Mouse (Mus musculus) E14TG2a.4 (cell line): ENCODE measurements around the gene Lkaaear1.

ENCODE experiments used
- H3K27me3 ChIP-seq: 2 replicates; pipeline ENCODE4 v1.6.1; 2014; ENCODE audit warnings: low read length, control low read depth; ENCODE audit not compliant: insufficient read depth
- H3K36me3 ChIP-seq: 2 replicates; pipeline ENCODE4 v1.6.1; 2014; ENCODE audit warnings: low read length, control low read depth; ENCODE audit not compliant: insufficient read depth
- H3K4me1 ChIP-seq: replicated peaks from 2 replicates; pipeline ENCODE4 v1.6.1; 2014; ENCODE audit warnings: low read depth, low read length, control low read depth
- H3K4me3 ChIP-seq: replicated peaks from 2 replicates; pipeline ENCODE4 v1.5.1; 2014; ENCODE audit warnings: mild to moderate bottlenecking, low read length
- H3K9me3 ChIP-seq: 2 replicates; pipeline ENCODE4 v1.6.1; 2014; ENCODE audit warnings: low read length, control low read depth
- CTCF ChIP-seq: conservative IDR thresholded peaks from 2 replicates; pipeline ENCODE4 v1.5.1; 2014; ENCODE audit warnings: low read length
- NANOG ChIP-seq: IDR thresholded peaks from 2 replicates; pipeline ENCODE4 v1.6.1; 2014; ENCODE audit warnings: borderline replicate concordance, low read length, mixed read lengths
- POU5F1 ChIP-seq: IDR thresholded peaks from 2 replicates; pipeline ENCODE4 v1.6.1; 2014; ENCODE audit warnings: low read length, borderline replicate concordance

Lkaaear1 gene

GRCm38 (mm10) chr2:181713749-181714148 lies 15.5 kb upstream of the Lkaaear1 start:
- no peak for TF ChIP-seq CTCF
- no peak for TF ChIP-seq POU5F1
- no peak for TF ChIP-seq NANOG
- Histone ChIP-seq H3K27me3 (peaks cover 10% of the 10 kb centered on the region), H3K36me3 (no peaks in the 10 kb centered on the region), H3K4me1 (peaks cover 12% of the 10 kb centered on the region), H3K4me3 (no peak overlapping the region), H3K9me3 (no peaks in the 10 kb centered on the region)

DNA sequence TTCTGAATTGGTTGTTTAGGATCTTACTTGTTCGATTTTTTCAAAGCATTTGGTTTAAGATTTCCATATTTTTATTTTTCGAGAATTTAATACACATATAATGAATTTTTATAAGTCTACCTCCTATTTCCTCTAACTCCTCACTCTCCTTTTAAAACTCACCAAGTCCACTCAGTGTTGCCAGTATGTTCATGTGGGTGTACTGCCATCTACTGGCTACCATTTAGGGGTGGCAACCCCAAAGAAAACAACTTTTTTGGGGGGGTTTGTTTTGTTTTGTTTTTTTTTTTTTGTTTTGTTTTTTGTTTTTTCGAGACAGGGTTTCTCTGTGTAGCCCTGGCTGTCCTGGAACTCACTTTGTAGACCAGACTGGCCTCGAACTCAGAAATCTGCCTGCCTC lies 8.4 kb upstream of the Lkaaear1 start:
- Histone ChIP-seq H3K4me3 (no peak overlapping the region), H3K27me3 (0 out of 2 replicates have a peak, but pooled peaks cover 2% of the 10 kb centered on the region), H3K4me1 (no peaks in the 10 kb centered on the region), H3K9me3 (no peaks in the 10 kb centered on the region), H3K36me3 (no peaks in the 10 kb centered on the region)
- no peak for TF ChIP-seq NANOG
- TF ChIP-seq CTCF: peak; percentile 40

DNA sequence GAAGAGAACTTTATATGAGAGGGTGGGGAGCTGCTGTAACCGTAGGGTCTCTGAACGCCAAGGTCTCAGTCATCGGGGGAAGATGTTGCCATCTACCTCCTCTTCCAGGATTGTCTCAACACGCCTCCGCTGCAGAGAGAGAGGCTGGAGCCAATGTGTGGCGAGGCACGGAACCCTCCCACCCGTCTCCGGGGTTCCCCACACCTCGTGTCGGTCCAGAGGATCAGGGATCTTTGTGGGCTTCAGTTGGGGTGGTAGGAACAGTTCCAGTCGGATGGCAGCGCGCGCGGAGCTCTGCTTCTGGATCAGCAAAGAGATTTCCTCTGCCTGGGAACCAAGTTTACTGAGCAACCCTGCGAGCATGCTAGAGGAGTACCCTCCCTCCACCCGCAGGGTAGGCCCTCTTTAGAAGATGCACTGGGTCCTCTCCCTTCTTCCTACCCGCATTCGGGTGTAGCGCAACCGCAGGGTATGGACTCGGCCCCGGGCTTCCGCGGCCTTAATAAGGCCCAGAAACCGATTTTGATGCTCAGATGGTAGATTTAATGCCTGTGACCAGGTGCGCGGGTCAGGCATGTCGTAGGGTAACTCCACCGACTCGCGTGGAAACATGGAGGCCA lies 1.3 kb downstream of the Lkaaear1 start:
- TF ChIP-seq POU5F1: no peak
- Histone ChIP-seq H3K36me3 (peaks cover 5% of the 10 kb centered on the region), H3K9me3 (no peaks in the 10 kb centered on the region), H3K4me1 (peaks cover 42% of the 10 kb centered on the region), H3K27me3 (peaks cover 50% of the 10 kb centered on the region), H3K4me3 (peak overlapping the region; percentile 76)

GRCm38 (mm10) chr2:181695776-181696175 lies 2.5 kb downstream of the Lkaaear1 start:
- TF ChIP-seq POU5F1: no peak
- no peak for TF ChIP-seq CTCF
- no peak overlapping the region for H3K4me3 ChIP-seq
- H3K9me3 ChIP-seq: no peaks in the 10 kb centered on the region
- peaks cover 48% of the 10 kb centered on the region for H3K4me1 ChIP-seq
- H3K27me3 ChIP-seq: peaks cover 53% of the 10 kb centered on the region
- H3K36me3 ChIP-seq: peaks cover 16% of the 10 kb centered on the region

DNA sequence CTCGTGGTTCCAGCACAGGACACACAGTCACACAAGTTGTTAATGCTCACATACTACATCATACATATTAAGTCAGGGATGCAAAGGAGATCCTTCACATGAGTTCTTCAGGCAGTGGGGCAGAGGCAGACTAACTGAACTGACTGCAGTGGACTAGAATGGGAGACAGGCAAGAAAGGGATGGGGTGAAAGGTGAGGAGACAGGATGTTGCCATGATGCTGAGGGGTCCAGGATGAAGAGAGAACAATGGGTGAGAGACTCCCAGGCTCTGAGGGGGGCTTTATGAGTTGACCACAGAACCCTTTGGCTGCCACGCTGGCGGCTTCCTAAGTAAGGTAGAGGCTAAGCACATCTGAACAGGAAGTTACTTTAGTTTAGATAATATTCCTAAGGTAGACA lies 3.7 kb downstream of the Lkaaear1 start:
- no peak for TF ChIP-seq POU5F1
- TF ChIP-seq NANOG: no peak
- no peak for TF ChIP-seq CTCF
- peaks cover 28% of the 10 kb centered on the region for H3K36me3 ChIP-seq
- peaks cover 53% of the 10 kb centered on the region for H3K27me3 ChIP-seq
- peaks cover 60% of the 10 kb centered on the region for H3K4me1 ChIP-seq
- no peaks in the 10 kb centered on the region for H3K9me3 ChIP-seq
- peak overlapping the region; percentile 86 for H3K4me3 ChIP-seq

DNA sequence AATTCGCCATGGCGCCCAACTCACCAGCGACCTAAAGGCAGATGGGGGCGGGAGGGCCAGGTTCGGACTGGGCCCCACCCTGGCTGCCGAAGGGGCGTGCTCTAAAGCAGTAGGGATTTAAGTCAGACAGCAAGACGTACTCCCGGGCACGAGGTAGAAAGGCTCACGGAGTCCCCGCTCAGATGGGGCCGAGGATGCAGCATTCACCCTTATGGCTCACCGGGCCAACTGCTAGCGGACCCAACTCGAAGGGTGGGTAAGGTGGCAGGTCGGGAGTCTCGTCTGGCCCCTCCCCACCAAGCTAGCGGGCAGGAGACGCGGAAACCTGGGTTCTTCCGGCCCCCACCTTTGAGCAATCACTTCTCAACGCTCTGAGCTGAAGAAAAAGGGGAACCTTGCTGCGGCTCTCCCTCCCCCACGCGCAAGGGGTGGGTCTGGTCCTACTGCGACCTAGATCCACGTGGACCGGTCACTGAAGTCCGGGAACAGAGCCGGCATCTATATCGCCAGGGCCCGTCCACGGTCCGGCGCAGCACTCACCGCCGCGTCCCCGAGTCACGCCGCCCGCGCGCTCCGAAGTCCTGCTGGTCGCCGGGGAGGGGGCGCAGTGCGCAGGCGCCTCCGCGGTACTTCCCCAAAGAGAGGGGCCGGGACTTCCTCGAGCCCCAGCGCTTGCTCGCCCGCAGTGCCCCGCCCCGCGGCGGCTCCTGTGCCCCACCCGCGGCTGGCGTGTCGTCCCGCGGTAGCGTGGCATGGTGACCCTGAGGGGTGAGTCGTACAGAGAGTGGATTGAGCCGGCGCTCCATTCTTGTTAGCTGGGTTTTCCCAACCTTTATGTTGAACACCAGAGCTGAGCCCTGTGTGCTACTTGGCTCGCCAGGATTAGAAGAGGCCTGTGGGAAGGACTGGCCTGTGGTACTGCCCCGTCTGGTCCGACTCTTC lies 4.6 kb downstream of the Lkaaear1 start, which contains the start of gene Rgs19:
TSS of gene Rgs19 (minus strand) at position 639 of the 942 bp plus-strand sequence.
- H3K9me3 ChIP-seq: no peaks in the 10 kb centered on the region
- H3K4me1 ChIP-seq: peaks cover 67% of the 10 kb centered on the region
- no peak for TF ChIP-seq POU5F1
- peak within 1 kb of the TSS; percentile 86 for H3K4me3 ChIP-seq
- peaks cover 53% of the 10 kb centered on the region for H3K27me3 ChIP-seq
- peaks cover 38% of the 10 kb centered on the region for H3K36me3 ChIP-seq

- TF ChIP-seq CTCF: no peak
- no peak for TF ChIP-seq NANOG
- TF ChIP-seq POU5F1: no peak
- H3K36me3 ChIP-seq: peaks cover 50% of the 10 kb centered on the region
These were observed 5.9 kb downstream of the Lkaaear1 start for GRCm38 (mm10) chr2:181692304-181692703.

GRCm38 (mm10) chr2:181691571-181691970 lies 6.7 kb downstream of the Lkaaear1 start:
- Histone ChIP-seq H3K36me3 (peaks cover 58% of the 10 kb centered on the region), H3K27me3 (peaks cover 42% of the 10 kb centered on the region), H3K4me3 (no peak overlapping the region), H3K9me3 (no peaks in the 10 kb centered on the region), H3K4me1 (peaks cover 49% of the 10 kb centered on the region)
- TF ChIP-seq NANOG (no peak), CTCF (no peak), POU5F1 (no peak)

More at GRCm38 (mm10) chr2:181692304-181692703, 5.9 kb downstream of the Lkaaear1 start:
- no peak overlapping the region for H3K4me3 ChIP-seq
- peaks cover 50% of the 10 kb centered on the region for H3K27me3 ChIP-seq
- no peaks in the 10 kb centered on the region for H3K9me3 ChIP-seq
- peaks cover 56% of the 10 kb centered on the region for H3K4me1 ChIP-seq

DNA sequence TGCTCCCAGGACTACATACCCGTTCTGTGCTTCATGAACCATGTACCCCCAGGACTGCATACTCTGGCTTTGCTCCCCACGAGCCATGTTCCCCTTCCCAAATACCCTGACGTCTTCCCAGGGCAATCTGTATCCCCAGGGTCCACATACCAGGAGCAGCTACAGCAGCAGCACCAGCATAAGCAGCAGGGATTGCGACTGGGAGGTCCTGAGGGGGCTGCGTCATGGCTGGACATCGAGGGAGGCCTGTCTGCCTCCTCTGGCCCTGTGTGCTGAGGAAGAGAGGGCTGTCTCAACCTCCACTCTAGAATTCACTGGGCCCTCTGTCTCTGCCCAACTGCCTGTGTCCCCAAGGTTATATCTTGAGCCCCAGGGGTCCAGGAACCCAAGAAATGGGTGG lies 7.2 kb downstream of the Lkaaear1 start:
- no peak for TF ChIP-seq NANOG
- no peak for TF ChIP-seq POU5F1
- TF ChIP-seq CTCF: no peak
- peaks cover 46% of the 10 kb centered on the region for H3K4me1 ChIP-seq
- peaks cover 37% of the 10 kb centered on the region for H3K27me3 ChIP-seq
- H3K9me3 ChIP-seq: no peaks in the 10 kb centered on the region
- H3K36me3 ChIP-seq: peaks cover 62% of the 10 kb centered on the region
- no peak overlapping the region for H3K4me3 ChIP-seq
